Mouse (Mus musculus): ENCODE measurements around the gene Clcn6.

- TF ChIP-seq TAL1 (IDR thresholded peaks at IDR 0.05; ENCODE audit: low read length): no peak
- TF ChIP-seq GATA1 (IDR thresholded peaks at IDR 0.05; ENCODE audit: low read length): no peak
Observed at GRCm38 (mm10) chr4:148000202-148000772, 38.3 kb downstream of the Clcn6 start, which contains the start of gene Nppa.

Data from erythroblast, embryonic 14.5 days (primary cell).